Mouse (Mus musculus) limb, embryonic 14.5 days (tissue): ENCODE results near the gene Flt4. TPM values are rescaled to one million over a fixed set of nuclear protein-coding genes. Genes with fewer than 3 reads are reported as not detected.
"Not testable (repeated sequence)": the region's sequence is repeated elsewhere in the genome, so short reads cannot be mapped to it uniquely, and the experiment has no call there.

Source experiments
- ATAC-seq: fragments of 200-750 bp; cut with Nextera tagmentation; 2 replicates; pipeline ENCODE4 v1.8.0; 2017; ENCODE audit warnings: low read depth, moderate number of reproducible peaks, moderate TSS enrichment; ENCODE audit not compliant: low FRiP score
- DNase-seq: peaks from one replicate; pipeline ENCODE4 v3.0.0-alpha.2; 2015; ENCODE audit warnings: low spot score
- H3K27ac ChIP-seq: fragments of 300-500 bp; sonication (generic); replicated peaks from 2 replicates; pipeline ENCODE4 v1.5.1; 2014; ENCODE audit warnings: low read depth, mild to moderate bottlenecking, low read length, moderate library complexity, mixed read lengths
- H3K27me3 ChIP-seq: fragments of 300-500 bp; sonication (generic); 2 replicates; pipeline ENCODE4 v1.6.1; 2014; ENCODE audit warnings: low read length, mixed read lengths; ENCODE audit not compliant: control insufficient read depth, insufficient read depth
- H3K36me3 ChIP-seq: fragments of 300-500 bp; sonication (generic); 2 replicates; pipeline ENCODE4 v1.6.1; 2014; ENCODE audit warnings: mild to moderate bottlenecking, low read length, moderate library complexity, mixed read lengths; ENCODE audit not compliant: control insufficient read depth, insufficient read depth
- H3K4me1 ChIP-seq: fragments of 300-500 bp; sonication (generic); 2 replicates; pipeline ENCODE4 v1.6.1; 2014; ENCODE audit warnings: antibody characterized with exemption, low read length, mixed read lengths; ENCODE audit not compliant: control insufficient read depth, insufficient read depth
- H3K4me2 ChIP-seq: fragments of 300-500 bp; sonication (generic); replicated peaks from 2 replicates; pipeline ENCODE4 v1.6.1; 2014; ENCODE audit warnings: low read depth, mild to moderate bottlenecking, low read length, moderate library complexity; ENCODE audit not compliant: severe bottlenecking
- H3K4me3 ChIP-seq: fragments of 300-500 bp; sonication (generic); replicated peaks from 2 replicates; pipeline ENCODE4 v1.5.1; 2014; ENCODE audit warnings: low read length
- H3K9ac ChIP-seq: fragments of 300-500 bp; sonication (generic); 2 replicates; pipeline ENCODE4 v1.6.1; 2014; ENCODE audit warnings: mild to moderate bottlenecking, low read depth, low read length, moderate library complexity; ENCODE audit not compliant: severe bottlenecking
- H3K9me3 ChIP-seq: fragments of 300-500 bp; sonication (generic); 2 replicates; pipeline ENCODE4 v1.6.1; 2016; ENCODE audit warnings: low read length; ENCODE audit not compliant: control insufficient read depth
- POLR2A ChIP-seq: fragments of 200-500 bp; IDR thresholded peaks from 2 replicates; pipeline ENCODE4 v1.8.0; 2012; ENCODE audit warnings: inconsistent platforms, mild to moderate bottlenecking, moderate library complexity, borderline replicate concordance; ENCODE audit not compliant: insufficient read depth, insufficient read length; ENCODE audit errors: extremely low read depth
- WGBS: fragments of 180-500 bp; shearing (Covaris S2); extraction: QIAGEN DNeasy Blood & Tissue Kit; methylation state at CpG from one replicate; pipeline ENCODE4 v1.1.7; 2014; 5-methylcytosine and 5-hydroxymethylcytosine counted together
- polyA plus RNA-seq, 2 experiments: library from polyadenylated mRNA; depleted of rRNA in 1 of 2; stranded (reverse) in 1 of 2; unstranded in 1 of 2; fragments of >200 nt; fragmentation: Nextera tagmentation in 1 of 2; extraction: Ambion mirVana in 1 of 2; gene quantifications; 2 replicates each; pipeline versions ENCODE4 v1.2.1 to v1.2.3; 2012 to 2014

The Flt4 gene
- polyA plus RNA-seq, 2 experiments = 6.8 to 7.1 TPM

DNA sequence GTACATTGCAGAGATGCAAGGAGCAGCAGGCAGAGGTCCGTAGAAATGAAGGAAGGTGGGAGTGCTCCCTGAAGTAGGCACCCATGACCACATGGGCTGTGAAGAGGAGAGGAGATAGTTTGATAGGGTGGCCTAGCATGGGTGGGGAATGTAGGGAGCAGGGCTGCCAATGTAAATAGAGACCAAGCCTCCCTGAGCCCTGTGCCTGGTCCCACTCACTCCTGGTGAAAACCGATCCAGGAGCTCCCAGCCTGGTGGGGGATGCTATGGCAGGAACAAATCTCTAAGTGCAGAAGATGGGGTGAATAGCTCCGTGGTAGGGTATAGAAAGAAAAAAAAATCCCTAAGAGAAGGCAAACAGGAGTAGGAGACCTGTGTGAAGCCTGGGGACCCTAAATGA lies 2.3 kb downstream of the Flt4 start:
- not testable (repeated sequence) for H3K9ac ChIP-seq, H3K9me3 ChIP-seq, H3K36me3 ChIP-seq, H3K27ac ChIP-seq, ATAC-seq, H3K4me3 ChIP-seq, DNase-seq, H3K4me2 ChIP-seq, H3K4me1 ChIP-seq
- WGBS = 19% methylated on average over 3 of the region's 3 CpGs
- H3K27me3 ChIP-seq = peaks cover 25% of the 10 kb centered on the region

DNA sequence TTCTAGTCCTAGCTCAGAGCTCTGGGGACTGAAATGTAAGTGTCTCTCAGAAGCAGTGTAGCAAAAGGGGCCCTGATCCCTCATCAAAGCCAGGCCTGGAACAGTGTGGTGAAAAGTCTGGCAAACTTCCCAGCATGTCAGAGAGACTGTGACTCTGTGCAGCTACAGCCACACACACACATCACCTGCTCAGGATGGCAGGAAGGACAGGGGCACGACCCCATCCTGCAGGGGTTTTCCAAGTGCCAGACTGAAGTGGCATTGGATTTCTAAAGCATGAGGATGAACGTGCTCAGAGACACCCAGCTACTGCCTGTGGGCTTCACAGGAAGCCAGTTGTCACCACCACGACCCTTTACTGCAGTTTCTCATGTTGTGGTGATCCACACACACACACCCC lies 3.1 kb downstream of the Flt4 start:
- ATAC-seq (no peak), DNase-seq (no peak)
- H3K4me2 ChIP-seq = no peak overlapping the region
- WGBS = 45% methylated on average over 3 of the region's 3 CpGs
- H3K27me3 ChIP-seq = peaks cover 25% of the 10 kb centered on the region
- H3K27ac ChIP-seq = no peak overlapping the region
- no peak overlapping the region for H3K9ac ChIP-seq
- no peak overlapping the region for H3K4me3 ChIP-seq
- H3K36me3 ChIP-seq = no peaks in the 10 kb centered on the region
- H3K9me3 ChIP-seq = no peaks in the 10 kb centered on the region
- no peak for TF ChIP-seq POLR2A
- H3K4me1 ChIP-seq = 0 out of 2 replicates have a peak, but pooled peaks cover 3% of the 10 kb centered on the region

DNA sequence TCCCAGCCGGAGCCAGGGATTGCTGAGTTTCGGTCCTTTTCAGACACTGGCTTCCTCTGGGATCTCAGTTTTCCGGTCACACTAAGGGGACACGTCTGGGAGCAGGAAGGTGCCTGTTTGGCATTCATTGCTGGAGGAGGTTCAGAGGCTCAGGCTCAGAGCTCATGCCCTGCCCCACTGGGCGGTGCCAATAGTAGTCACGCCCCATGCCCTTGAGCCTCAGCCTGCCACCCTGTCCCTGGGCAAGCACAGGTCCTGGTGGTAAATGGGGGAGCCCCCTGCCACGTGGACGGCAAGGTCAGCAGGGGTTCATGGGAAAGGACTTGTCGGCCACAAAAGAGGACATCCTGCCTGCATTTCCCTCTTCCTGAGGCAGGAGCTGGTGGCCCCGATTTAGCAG lies 4.3 kb downstream of the Flt4 start:
- no peak for DNase-seq
- Histone ChIP-seq H3K9me3 (no peaks in the 10 kb centered on the region), H3K9ac (no peak overlapping the region), H3K27ac (no peak overlapping the region), H3K36me3 (no peaks in the 10 kb centered on the region), H3K4me2 (no peak overlapping the region), H3K27me3 (peaks cover 19% of the 10 kb centered on the region), H3K4me3 (no peak overlapping the region), H3K4me1 (0 out of 2 replicates have a peak, but pooled peaks cover 3% of the 10 kb centered on the region)
- TF ChIP-seq POLR2A = no peak
- WGBS = 7% methylated on average over 10 of the region's 10 CpGs
- no peak for ATAC-seq

DNA sequence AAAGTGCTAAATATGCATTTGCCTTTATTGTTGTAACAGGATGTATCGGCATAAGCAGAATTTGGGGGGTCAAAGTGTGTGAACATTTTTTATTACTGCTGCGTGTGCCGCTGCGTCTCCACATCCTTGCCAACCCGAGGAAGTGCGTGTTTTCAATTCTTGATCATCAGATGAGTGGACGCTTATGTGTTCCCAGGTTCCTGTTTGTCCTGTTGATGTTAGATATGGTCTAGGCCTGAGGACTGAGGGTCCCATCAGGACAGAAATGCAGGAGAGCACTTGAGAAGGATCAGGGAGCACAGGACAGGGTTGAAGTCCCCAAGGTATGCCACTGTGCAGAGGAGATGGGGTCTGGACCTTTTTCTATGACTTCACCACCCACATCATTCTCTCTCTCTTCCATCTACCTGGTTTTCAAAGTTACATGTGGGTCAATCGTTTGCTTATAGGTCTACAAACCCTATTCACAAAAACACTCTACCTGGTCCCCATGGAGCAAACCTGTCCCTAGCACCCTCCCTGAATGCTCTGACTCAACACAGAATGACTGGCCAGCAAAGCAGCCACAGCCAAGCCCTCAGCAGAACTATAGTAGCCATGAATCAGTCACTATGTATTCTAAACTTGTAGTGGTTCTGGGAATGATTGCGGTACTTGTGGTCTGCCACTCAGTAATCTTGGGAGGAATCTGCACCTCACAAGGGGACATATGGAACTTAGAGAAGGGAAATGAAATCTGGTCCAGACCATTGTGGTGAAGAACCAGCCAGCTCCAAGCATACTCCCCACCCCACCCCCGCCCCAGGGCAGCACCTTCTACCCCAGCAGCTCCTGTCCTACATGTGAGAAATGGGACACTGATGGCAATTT lies 7.0 kb downstream of the Flt4 start:
- no peak for ATAC-seq

DNA sequence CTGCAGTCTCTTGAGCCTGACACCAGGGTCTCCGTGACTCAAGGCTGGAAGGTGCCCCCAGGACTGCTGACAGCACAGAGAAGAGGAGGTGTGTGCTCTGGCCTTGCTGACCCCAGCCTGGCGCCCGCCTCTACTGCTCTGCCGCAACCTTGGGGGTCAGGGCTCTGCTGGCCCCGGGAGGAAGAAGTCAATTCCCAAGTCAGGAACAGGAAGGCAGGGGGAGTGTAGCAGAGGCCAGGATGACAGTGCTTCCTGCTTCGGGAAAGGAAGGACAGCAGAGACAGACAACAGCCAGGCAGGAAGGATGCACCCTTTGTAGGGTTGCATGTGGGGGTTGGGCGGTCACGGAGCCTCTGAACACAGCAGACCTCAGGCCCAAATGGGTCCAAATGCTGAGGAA lies 9.4 kb downstream of the Flt4 start:
- no peaks in the 10 kb centered on the region for H3K9me3 ChIP-seq
- no peaks in the 10 kb centered on the region for H3K4me1 ChIP-seq
- no peak overlapping the region for H3K9ac ChIP-seq
- H3K27me3 ChIP-seq = peaks cover 3% of the 10 kb centered on the region; the same call in 1 of the 2 replicates
- no peak for ATAC-seq
- no peak for TF ChIP-seq POLR2A
- H3K27ac ChIP-seq = no peak overlapping the region
- 74% methylated on average over 8 of the region's 8 CpGs for WGBS
- H3K4me2 ChIP-seq = no peak overlapping the region
- no peaks in the 10 kb centered on the region for H3K36me3 ChIP-seq
- no peak for DNase-seq
- H3K4me3 ChIP-seq = no peak overlapping the region

More for the DNA sequence above, 7.0 kb downstream of the Flt4 start:
- H3K27ac ChIP-seq = no peak overlapping the region
- H3K27me3 ChIP-seq = peaks cover 8% of the 10 kb centered on the region; the same call in 1 of the 2 replicates
- DNase-seq = no peak
- H3K4me1 ChIP-seq = no peaks in the 10 kb centered on the region
- WGBS = 85% methylated on average over 10 of the region's 10 CpGs
- no peak overlapping the region for H3K4me2 ChIP-seq
- H3K9me3 ChIP-seq = no peaks in the 10 kb centered on the region
- no peak overlapping the region for H3K4me3 ChIP-seq
- H3K9ac ChIP-seq = no peak overlapping the region
- H3K36me3 ChIP-seq = no peaks in the 10 kb centered on the region
- no peak for TF ChIP-seq POLR2A
